Mouse (Mus musculus) embryonic fibroblast, embryonic 13.5 days (primary cell): Measurements from ENCODE around the gene Habp4. TPM values are rescaled to one million over a fixed set of nuclear protein-coding genes. Genes with fewer than 3 reads are reported as not detected.

Experiments used
- H3K27ac ChIP-seq: 2 replicates; pipeline ENCODE4 v1.5.1; 2012; ENCODE audit warnings: low read length, control low read depth, inconsistent platforms; ENCODE audit not compliant: insufficient read depth
- H3K4me1 ChIP-seq: 2 replicates; pipeline ENCODE4 v1.6.1; 2011; ENCODE audit warnings: low read length; ENCODE audit not compliant: control insufficient read depth, insufficient read depth
- H3K4me3 ChIP-seq: 2 replicates; pipeline ENCODE4 v1.5.1; 2011; ENCODE audit warnings: mild to moderate bottlenecking, control low read depth, low read length; ENCODE audit not compliant: insufficient read depth
- CTCF ChIP-seq: IDR thresholded peaks from 2 replicates; pipeline ENCODE4 v1.5.1; 2011; ENCODE audit warnings: mild to moderate bottlenecking, control low read depth, low read length, moderate library complexity, borderline replicate concordance; ENCODE audit not compliant: insufficient read depth
- POLR2A ChIP-seq: IDR thresholded peaks from 2 replicates; pipeline ENCODE4 v1.6.1; 2011; ENCODE audit warnings: low read depth, mild to moderate bottlenecking, control low read depth, low read length, moderate library complexity
- polyA plus RNA-seq: library from polyadenylated mRNA; stranded (reverse); fragments of >200 nt; gene quantifications from 2 replicates; pipeline ENCODE4 v1.2.4, GENCODE M21; 2011; ENCODE audit warnings: low read depth; ENCODE audit not compliant: missing spikeins, insufficient read length

The Habp4 gene
- polyA plus RNA-seq, 1 experiment, result 25.6 TPM

- Histone ChIP-seq H3K4me3 (no peak overlapping the region), H3K4me1 (no peaks in the 10 kb centered on the region), H3K27ac (no peak overlapping the region)
- no peak for TF ChIP-seq POLR2A
- no peak for TF ChIP-seq CTCF
Observed at GRCm38 (mm10) chr13:64226725-64227124, 65.1 kb downstream of the Habp4 start.

- Histone ChIP-seq H3K4me3 (no peak overlapping the region), H3K27ac (no peak overlapping the region), H3K4me1 (peaks cover 5% of the 10 kb centered on the region; the same call in 1 of the 2 replicates)
- TF ChIP-seq CTCF (no peak), POLR2A (no peak)
Observed at GRCm38 (mm10) chr13:64233139-64233538, 71.5 kb downstream of the Habp4 start.

- Histone ChIP-seq H3K4me1 (peaks cover 5% of the 10 kb centered on the region; the same call in 1 of the 2 replicates), H3K4me3 (no peak overlapping the region), H3K27ac (no peak overlapping the region)
- TF ChIP-seq POLR2A (no peak), CTCF (no peak)
Observed at GRCm38 (mm10) chr13:64235062-64235715, 73.6 kb downstream of the Habp4 start.

- TF ChIP-seq CTCF, result no peak
- no peak for TF ChIP-seq POLR2A
- Histone ChIP-seq H3K4me3 (no peak overlapping the region), H3K4me1 (peaks cover 5% of the 10 kb centered on the region; the same call in 1 of the 2 replicates), H3K27ac (no peak overlapping the region)
Observed at GRCm38 (mm10) chr13:64235777-64236176, 74.2 kb downstream of the Habp4 start.

Other genes starting within 250 kb of the Habp4 start
- not detected in 2 replicates for gene Hsd17b3, start 72.6 kb upstream of the Habp4 start, polyA plus RNA-seq
- 12.8 and 14.1 TPM in 2 replicates for gene Slc35d2, start 32.5 kb upstream of the Habp4 start, polyA plus RNA-seq
- gene Zfp367, start 8.6 kb upstream of the Habp4 start, polyA plus RNA-seq, result 18.6 and 21.2 TPM in 2 replicates
- gene Cdc14b, start 113.5 kb downstream of the Habp4 start, polyA plus RNA-seq, result 18.5 and 20.1 TPM in 2 replicates
- gene Aaed1, start 150.9 kb downstream of the Habp4 start, polyA plus RNA-seq, result 36.8 and 41.0 TPM in 2 replicates
- gene Ctsl, start 209.1 kb downstream of the Habp4 start, polyA plus RNA-seq, result 713 and 939 TPM in 2 replicates